Comparison of ENCODE assay signal across 16 mouse cellular contexts in the genomic region with DNA sequence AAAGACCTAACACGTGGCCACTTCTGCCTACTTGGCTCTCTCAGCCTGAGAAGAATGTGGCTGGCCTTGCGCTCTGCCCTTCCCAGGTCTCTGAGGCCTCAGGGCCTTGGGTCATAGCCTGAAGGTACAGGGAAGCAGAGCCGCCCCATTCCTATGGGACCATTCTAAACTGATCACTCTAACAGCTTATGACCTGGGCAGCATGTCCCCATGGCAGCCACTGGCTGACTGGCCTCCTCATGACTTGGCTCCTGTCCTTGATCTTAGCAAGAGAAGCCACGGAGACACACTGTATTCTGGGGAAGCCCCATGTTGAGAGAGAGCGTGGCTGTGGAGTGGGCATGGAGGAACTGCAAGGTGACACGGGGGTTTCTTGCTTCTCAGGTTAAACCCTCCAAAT.
"Had no signal": no experiment of that assay in that cellular context is flagged by ENCODE, and none has a peak within 500 bp of the region (broad histone marks: within the 10 kb centered on the region; RNA-seq: fewer than 3 reads in every experiment).

No protein-coding gene starts in this region.

- H3K9me3 ChIP-seq: limb, embryonic 12.5 days; liver, embryonic 13.5 days; lung, embryonic 15.5 days; midbrain, embryonic 12.5 days; stomach, embryonic 15.5 days had no signal

- H3K4me3 ChIP-seq: limb, embryonic 12.5 days; liver, embryonic 13.5 days; lung, embryonic 15.5 days; megakaryocyte, embryonic 14.5 days; midbrain, embryonic 12.5 days; stomach, embryonic 15.5 days had no signal

- DNase-seq: kidney, postnatal 36 days; layer of hippocampus, adult 9-11 months; layer of hippocampus, postnatal 36 days; liver; liver, embryonic 13.5 days; liver, postnatal 0 days; lung, postnatal 14 days; right cerebral cortex, postnatal 14 days; thymus, postnatal 36 days had no signal

- H3K9ac ChIP-seq: limb, embryonic 12.5 days; liver, embryonic 13.5 days; liver, postnatal 0 days; lung, embryonic 15.5 days; midbrain, embryonic 12.5 days; stomach, embryonic 15.5 days had no signal

- H3K27ac ChIP-seq: limb, embryonic 12.5 days; liver, embryonic 13.5 days; lung, embryonic 15.5 days; macrophage; midbrain, embryonic 12.5 days; stomach, embryonic 15.5 days had no signal

- H3K36me3 ChIP-seq: limb, embryonic 12.5 days; liver, embryonic 13.5 days; lung, embryonic 15.5 days; midbrain, embryonic 12.5 days; stomach, embryonic 15.5 days had no signal

- ATAC-seq: liver, postnatal 0 days; midbrain, embryonic 16.5 days had no signal

- H3K4me2 ChIP-seq: limb, embryonic 12.5 days; liver, embryonic 13.5 days; lung, embryonic 15.5 days; midbrain, embryonic 12.5 days; stomach, embryonic 15.5 days had no signal

- H3K4me1 ChIP-seq: liver, embryonic 13.5 days; lung, embryonic 15.5 days had no signal

- H3K27me3 ChIP-seq: limb, embryonic 12.5 days; liver, embryonic 13.5 days; lung, embryonic 15.5 days; midbrain, embryonic 12.5 days; stomach, embryonic 15.5 days had no signal
